Mouse (Mus musculus) spleen, adult 18-20 months (tissue): ENCODE results near the gene Calml4.
A peak's percentile ranks its signal among the peaks of the same experiment; 100 is the strongest.
"Not testable (repeated sequence)": the region's sequence is repeated elsewhere in the genome, so short reads cannot be mapped to it uniquely, and the experiment has no call there.

Source experiments
- DNase-seq, 2 experiments: peaks; one replicate each; pipeline ENCODE4 v3.0.0; 2022; ENCODE audit warnings: mixed read lengths in 2 of 2

Gene Calml4

DNA sequence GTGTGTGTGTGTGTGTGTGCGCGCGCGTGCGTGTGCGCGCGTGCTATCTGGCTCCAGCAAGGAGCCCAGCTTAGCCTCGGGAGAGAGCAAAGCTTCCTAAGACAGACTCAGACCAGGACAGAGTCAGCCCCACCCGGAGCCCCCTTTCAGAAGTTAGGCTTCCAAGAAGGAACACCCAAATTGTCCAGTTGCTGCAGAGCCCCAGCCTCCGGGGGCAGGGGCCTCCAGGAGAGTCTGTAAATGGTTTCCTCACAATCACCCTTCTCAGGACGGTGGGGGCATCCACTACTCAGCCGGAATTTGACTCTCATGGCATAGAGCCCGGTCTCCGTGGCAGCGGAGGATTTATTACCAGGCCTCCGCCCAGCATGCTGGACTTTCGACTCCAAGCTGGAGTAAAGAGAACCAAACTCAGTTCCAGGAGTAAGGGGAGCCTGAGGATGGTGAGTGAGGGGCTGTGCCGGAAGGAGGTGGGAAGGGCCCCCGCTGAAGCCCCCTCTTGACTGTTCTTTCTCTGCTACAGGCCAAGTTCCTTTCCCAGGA is at the start of gene Calml4:
TSS of gene Calml4 (plus strand) at position 362 of the 543 bp plus-strand sequence.
- no peak for DNase-seq

DNA sequence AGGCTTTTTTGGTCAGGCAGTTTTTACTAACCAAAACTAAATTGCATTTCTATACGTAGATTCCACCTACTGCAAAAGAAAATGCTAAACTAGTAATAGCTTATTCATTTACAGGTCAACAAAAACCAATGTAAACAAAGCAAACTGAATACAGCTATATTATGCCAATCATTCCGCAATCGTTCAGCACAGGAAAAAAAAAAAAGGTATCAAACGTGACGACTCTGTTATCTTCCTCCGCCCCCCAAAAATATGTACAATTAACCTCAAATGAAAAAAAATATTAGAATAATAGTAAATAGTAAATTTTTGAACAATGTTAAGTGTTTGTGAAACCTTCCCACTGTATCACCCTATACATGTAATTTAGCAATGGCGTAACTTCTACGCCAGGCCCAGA is 47.8 kb upstream of the Calml4 start:
- no peak for DNase-seq

DNA sequence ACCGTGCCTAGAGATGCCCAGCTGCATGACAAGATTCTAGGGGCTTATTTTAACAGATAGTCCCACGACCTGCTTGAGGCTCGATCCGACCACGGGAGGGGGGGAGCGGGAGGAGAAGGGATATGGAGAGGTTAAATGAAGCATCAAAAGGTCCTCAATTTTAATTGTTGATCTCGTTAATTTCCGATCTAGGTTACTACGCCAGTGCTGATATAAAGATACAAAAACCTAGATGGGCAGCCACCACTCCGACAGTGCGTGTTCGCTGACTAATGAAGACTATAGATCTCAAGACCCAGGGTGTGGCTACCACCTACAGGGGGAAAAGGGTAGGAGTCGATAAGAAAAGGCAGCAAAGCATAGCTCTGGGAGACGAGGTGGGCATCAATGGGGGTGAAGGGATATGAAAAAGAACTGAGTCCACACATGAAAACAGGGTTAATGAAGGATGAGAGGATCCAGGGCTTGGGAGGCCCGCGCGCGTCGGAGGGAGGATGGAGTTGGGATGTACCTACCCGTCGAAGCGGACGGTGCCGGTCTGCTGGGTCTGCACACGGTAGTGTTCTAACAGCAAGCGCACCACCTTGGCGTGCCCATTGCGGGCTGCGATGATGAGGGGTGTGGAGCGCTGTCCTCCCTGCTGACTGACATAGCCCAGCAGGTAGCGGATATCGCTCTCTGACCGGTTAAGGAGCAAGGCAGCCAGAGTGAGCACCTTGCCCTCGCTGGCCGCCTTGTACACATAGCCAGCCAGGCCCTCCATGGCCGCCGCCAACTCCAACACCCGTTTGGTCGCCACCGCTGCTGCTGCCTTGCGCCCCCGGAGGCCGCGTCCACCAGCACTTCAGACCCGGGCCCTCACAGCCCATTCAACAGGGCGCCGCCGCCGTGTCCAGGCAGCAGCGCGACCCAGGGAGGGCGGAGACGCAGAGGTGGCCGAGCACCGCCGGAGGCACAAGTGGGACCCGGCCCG is 47.1 kb upstream of the Calml4 start:
- DNase-seq = no peak

DNA sequence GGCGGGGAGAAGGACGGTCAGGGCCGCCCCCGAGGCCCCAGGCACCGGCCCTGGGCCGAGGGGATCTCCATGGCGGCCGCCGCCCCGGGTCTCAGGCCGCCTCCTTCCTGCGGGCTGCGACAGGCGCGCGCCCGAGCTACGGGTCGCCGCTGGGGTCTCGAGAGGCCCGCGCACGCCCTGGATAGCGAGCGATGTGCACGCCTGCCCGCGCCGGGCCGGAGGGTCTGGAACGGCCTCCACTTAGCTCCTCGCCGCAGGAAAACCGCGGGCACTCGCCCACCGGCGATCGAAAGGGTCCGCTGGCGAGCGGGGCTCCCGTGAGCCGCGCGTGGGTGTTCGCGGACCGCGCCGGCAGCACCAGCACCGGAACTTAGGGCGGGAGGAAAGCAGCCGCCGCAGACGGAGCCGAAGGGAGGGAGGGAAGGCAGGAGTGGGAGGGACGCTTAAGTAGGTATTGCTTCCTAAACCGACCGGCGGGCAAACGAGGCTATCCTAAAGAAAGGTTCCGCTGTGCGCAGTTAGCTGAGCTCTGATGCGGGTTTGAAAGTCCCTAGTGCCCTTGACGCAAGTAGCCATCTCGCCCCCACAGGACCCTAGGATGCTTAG is 46.3 kb upstream of the Calml4 start, which contains the start of gene Fem1b:
TSS of gene Fem1b (minus strand) at position 419 of the 606 bp plus-strand sequence.
- peak; percentile 82 to 86 for DNase-seq

DNA sequence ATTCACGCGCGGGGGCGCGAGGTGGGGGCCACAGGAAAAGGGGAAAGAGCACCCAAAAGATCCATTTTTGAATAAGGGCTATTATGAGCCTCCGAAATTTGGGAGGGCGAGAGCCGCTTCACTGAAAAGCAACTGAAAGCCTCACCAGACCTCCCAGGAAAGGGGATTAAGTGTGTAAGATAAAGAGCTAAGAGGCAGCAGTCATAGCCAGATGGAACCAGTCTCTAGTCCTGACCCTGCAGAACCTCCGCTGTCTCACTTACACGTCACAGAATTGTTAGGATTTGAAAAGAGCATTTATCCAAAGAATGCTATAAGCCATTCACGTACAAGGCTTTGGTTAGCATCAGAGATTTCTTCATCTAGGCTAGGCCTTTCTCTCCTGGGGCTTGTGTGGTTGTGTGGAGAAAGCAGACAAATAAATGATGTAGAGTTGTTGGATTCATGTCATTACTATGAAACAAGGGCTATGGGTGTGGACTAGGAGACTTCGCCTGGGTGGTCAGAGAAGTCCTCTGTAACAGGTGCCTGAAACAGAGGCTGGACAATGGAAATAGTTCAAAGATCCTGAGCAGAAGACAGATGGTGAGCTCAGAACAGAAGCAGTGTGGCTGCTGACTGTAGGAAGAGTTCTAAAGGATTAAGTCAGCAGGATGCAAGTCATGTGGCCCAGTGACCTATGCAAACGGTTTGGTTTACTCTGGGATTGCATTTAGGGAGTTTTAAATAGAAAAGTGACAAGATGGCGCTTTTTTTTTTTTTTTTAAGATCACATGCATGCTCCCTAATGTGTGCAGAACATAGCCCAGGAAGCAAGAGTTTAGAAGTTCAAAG is 45.4 kb upstream of the Calml4 start:
- DNase-seq = no peak

DNA sequence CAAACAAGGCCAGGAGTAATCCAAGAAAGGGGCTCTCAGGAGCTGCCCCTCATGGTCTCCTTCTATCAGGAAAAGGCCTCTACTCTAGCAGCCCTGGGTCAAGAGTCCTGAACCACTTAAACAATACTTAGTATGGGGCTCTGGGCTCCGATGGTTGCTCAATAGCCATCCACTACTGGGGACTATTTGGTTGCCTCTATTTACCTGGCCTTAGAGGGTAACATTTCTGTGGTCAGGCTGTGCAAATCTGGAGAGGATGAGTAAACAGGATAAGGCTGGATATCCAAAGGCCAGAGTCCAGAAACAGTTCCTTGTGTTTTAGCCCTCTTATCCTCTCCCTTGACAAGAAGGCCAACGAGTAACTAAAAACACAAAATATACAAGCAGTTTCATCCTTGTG is 43.1 kb upstream of the Calml4 start:
- DNase-seq = no peak

DNA sequence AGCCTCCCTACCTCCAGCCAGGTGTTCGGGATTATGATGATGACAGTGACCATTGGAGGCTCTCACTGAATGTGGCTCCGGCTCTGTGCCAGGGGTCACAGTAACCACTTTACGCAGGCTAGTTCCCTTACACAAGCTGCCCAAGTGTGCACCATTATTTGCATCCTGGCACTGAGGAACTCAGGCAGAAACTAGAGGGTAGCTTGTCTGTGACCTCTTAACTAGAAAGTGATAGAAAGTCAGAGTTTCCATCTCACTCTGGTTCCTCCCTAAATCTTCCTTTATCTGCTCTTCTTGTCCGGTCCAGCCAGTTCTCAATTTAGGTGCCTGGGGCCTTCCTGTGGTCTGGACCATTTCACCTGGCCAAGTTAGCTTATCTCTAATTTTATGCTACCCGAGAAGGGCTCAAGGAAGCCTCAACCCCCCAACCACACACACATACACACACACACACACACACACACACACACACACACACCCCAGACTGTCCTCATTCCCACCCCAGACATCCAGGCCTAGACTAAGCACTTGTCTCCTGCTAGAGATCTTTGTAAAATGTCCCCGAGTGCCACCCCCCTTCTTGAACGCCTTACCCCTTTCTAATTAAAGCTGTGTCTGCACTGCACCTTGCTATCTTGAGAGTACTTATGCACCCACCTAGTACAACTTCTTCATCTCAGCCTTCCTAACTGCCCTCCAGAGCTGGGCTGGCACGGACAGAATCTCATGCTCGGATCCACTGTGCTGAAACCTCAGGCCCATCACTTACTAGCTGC is 41.4 kb upstream of the Calml4 start:
- DNase-seq = peak in 1 of 2 experiments; percentile 27

DNA sequence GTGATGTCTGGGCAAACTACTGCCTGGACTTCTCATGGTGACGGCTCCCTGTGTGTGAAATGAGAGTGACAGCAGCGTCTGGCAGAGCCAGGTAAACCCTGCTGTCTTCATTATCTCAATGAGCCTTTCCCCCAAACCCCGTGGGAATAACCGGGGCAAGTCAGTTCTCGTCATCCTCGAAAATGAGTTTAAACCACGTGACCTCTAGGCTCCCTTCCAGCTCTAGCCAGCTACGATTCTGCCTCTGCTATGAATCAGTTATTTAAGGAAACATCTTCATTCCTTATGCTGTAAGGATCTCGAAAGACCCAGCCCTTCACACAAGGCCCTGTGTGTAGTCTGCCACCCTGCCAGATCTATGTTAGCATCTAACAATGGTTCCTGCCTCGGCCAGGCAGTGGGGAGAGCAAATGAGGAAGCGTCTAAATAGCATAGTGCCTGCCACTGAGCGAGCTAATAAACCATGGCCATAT is 40.7 kb upstream of the Calml4 start:
- DNase-seq = peak in 1 of 2 experiments; percentile 34

DNA sequence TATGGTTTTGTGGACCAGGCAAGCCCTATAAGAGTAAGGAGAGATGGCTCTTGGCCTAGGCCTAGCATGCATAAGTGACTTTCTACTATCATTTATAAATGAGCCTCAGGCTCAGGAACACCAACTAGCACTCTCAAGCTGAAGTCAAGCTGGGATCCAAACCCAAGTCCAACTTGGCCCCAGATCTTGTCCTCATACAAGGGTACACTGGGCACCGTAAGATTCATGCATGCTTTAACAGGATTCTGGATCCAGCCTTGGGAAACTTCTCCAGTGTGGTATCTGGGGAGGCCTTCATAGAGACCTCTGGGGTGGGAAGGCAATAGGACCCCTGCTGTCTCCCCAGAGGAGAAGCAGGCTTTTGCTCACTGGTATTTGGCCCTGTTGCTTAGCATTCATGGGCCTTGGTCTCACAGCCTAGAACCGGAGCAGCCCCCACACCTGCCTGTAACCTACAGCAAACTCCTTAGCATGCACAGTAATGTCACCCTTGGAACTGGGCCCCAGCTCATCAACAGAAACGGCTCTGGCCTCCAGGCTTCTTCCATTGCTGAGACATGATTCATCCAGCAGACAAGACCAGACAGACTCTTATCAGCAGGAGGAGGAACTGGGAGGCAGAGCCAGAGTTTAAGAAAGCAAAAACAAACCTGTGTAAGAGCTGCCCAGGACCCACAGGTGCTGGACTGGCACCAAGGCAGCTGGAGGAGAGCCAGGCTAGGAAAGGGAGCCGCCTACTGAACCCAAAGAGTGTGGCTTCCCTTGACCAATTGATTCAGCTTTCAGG is 39.9 kb upstream of the Calml4 start:
- no peak for DNase-seq

DNA sequence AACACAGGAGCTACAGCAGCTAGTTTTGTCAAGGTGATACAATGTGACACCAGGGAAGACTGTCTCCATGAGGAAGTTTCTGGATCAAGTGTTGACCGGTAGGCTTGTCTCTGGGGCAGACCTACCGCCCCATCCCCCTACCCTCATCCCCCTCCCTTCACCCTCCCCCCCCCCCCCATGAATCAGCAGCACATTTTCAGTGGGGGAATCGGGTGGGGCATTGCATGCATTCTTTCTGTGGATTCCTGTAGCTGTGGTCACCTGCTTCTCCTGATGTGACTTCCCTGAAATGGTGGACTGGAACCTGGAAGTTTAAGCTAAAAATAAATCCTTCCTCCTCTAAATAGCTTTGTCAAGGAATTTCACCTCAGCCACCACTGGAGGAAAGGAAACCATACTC is 38.4 kb upstream of the Calml4 start:
- DNase-seq = no peak

DNA sequence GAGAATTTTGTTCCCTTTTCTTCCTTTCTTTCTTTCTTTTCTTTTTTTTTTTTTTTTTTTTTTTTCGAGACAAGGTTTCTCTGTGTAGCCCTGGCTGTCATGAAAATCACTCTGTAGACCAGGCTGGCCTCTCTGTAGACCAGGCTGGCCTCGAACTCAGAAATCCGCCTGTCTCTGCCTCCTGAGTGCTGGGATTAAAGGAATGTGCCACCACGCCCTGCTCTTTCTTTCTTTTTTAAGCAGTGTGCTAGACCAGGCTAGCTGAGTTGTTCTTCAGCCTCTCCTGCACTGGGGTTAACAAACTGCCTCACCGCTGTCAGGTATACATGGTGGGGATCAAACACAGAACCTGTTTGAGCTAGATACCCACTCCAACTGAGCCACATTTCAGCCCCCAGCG is 38.0 kb upstream of the Calml4 start:
- DNase-seq = not testable (repeated sequence)

DNA sequence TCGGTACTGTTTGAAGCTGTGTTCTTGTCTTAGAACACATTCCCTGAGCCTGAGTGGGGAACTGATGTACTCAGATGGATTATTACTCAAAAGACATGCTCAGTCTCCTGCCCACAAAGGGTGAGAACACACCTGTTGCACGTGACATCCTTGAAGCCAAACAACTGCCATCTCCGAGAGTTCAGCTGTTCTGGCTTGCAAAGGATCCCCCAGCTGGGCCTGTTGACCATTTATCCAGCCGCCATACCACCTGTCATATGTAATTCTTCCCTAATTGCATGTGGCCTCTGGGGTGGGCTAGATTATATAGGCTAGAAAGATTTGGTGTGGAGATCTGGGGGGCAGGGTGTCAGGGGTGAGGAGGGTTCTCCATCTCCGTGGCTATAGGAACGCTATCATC is 37.1 kb upstream of the Calml4 start:
- DNase-seq = no peak

DNA sequence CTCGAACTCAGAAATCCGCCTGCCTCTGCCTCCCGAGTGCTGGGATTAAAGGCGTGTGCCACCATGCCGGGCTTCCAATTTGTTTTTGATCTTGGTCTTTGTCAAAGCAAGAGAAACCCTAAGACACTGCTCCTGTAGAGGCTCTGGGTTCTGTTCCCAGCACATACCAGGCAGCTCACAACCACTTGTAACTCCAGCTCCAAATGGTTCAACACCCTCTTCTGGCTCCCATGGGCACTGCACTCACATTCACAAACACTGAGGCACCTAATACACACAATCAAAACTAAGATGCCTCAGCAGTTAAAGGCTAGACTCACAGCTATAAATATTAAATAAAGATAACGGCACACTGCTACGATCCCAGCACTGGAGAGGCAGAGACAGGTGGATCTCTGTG is 36.1 kb upstream of the Calml4 start:
- no peak for DNase-seq

DNA sequence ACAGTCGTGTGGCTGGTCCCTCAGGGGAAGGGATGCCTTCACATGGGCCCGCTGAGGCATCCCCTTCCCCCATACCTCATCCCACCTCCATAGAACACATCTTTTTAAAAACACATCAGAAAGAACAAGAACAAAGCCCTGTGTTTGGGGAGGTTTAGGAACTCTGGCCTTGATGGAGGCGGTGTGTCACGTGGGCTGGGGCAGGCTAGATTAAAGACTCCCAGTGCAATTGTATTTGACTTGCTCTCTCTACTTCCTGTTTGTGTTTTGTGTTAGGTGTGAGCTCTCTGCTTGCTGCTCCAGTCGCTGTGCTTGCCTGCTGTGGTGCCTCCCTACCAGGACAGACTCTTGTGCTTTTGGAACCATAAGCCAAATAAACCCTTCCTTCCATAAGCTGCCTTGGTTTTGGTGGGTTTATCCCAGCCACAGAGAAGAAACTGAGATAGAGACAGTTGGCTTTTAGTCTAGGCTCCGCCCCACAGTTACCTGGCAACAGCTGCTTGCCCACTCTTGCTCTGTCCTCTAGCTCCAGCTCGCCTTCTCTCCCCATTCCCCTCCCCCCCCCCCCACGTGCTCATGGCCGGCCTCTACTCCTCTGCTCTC is 32.0 kb upstream of the Calml4 start:
- no peak for DNase-seq

DNA sequence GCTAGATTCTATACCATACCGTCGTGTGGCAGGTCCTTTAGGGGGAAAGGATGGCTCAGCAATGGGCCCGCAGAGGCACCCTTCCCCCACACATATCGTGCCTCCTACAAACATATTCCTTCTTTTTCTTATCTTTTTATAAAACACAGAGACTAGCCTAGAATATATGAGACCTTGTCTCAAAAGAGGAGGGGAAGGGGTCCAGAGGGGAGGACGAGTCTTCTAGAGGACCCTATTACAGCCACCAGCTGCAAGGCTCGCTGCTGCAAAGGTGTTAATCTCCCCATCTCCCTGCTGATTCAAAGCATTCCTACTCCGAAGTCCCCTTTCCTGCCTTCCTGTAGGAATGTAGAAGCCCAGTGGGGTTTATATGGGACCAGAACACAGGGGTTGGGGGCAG is 31.4 kb upstream of the Calml4 start:
- DNase-seq = no peak

DNA sequence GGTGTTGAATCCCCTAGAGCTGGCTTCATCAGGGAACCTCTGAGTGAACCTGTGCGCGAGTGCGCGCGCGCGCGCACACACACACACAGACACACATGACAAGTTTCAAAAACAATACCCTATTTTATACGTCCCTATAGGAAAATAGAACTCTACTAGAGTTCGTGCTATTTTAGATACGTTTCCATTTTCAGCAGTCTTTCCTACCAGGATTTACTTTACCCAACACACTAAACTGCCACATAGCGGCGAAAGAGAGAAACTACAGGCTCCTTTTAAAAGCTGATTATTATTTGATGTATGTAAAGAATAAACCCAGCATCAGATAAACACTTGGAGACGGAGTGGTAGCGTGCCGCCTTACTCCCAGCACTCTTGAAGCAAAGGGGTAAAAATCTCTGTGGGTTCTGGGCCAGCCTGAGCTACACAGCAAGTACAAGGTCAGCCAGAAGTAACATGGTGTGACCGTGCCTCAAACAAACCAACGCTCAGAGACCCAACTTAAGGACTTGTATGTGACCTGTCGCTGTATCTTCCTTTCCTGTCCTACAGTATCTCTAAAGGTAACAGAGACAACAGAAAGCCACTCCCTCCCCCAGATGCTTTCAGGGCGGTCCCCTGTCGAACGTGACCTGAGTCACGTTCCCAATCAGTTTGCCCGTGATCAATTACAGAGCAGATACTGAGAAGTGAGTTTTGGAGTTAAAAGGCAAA is 29.8 kb upstream of the Calml4 start:
- no peak for DNase-seq

DNA sequence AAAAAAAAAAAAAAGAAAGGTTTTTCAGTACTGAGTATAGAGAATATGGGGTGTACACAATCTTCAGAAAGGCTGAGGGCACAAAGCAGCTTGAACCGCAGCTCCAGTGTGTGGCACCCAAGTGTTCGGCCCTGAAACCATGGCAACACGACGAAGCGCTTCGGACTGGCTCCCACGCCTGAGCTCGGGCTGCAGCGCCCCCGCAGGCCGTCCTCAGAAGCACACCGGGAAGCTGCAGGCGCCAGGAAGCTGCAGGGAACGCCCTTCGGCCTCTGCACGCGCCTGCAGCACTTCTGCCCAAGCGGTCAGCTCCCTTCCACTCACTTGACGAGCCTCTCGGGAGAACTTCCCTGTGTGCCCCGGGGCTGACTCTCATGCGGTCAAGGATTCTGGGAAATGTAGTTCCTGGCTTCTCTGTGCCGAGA is 29.2 kb upstream of the Calml4 start:
- DNase-seq = peak; percentile 82 to 88

DNA sequence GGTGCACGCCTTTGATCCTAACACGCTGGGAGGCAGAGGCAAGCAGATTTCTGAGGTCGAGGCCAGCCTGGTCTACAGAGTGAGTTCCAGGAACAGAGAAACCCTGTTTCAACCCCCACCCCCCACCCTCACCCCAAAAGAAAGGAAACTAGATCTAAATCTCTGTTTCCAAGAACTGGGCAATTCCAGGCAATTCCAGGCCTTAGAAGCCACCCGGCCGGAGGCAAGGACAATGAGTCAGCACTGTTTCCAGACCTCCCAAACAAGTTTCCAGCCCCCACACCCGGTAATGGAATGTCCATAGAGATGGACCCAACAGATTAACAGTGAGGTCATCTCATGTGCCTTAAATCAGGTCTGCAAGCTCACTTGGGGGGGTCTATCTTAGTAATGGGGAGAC is 28.0 kb upstream of the Calml4 start:
- no peak for DNase-seq

DNA sequence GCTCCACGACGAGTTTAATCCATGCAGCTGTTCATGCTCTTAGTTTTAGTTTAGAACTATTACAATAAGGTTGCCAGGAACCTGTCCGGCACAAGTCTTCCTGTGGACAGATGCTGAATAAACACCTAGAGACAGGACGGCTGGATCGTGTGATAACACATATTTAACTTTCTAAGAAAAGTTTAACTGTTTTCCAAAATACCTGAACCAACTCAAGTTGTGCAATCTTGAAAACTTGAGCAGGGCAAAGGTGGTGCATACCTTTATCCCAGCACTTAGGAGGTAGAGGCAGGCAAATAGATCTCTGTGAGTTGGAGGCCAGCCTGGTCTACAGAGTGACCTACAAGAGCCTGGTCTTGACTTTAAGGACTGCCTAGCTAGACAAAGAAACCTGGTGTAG is 23.0 kb upstream of the Calml4 start:
- DNase-seq = no peak
